Mouse (Mus musculus) heart, adult 2 months (tissue): ENCODE results near the gene Zfp382.

Experiments used
- CTCF ChIP-seq: fragments of 200-600 bp; IDR thresholded peaks from 2 replicates; pipeline ENCODE4 v1.8.1; 2022; ENCODE audit warnings: antibody characterized with exemption, mild to moderate bottlenecking, moderate library complexity
- EP300 ChIP-seq: fragments of 200-500 bp; IDR thresholded peaks from 2 replicates; pipeline ENCODE4 v1.6.1; 2011; ENCODE audit warnings: low read depth, low read length, control low read depth; ENCODE audit not compliant: insufficient read depth
- POLR2A ChIP-seq: fragments of 200-500 bp; IDR thresholded peaks from 2 replicates; pipeline ENCODE4 v1.6.1; 2011; ENCODE audit warnings: mild to moderate bottlenecking, low read depth, low read length, control low read depth; ENCODE audit not compliant: insufficient read depth

DNA sequence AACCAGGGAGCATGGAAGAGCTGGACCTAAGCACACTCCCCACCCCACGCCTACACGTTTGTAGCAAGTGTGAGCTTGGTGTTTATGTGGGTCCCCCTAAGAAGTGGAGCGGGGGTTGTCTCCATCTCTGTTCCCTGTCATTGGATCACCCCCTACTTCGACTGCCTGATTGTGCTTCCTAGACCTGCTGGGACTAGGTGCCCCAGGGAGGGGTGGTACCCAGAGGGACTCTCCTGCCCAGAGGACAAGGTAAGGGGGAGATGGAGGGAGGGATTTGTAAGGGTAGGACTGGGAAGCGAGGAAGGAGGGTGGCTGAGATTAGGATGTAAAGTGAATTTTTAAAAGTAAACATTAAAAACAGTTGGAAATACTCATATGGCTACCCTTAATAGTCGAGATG, 32.3 kb upstream of the Zfp382 start:
- TF ChIP-seq EP300 (no peak), CTCF (no peak), POLR2A (no peak)
